Mouse (Mus musculus) MEL (cell line): Measurements from ENCODE around the gene Endov. TPM values are rescaled to one million over a fixed set of nuclear protein-coding genes. Genes with fewer than 3 reads are reported as not detected.

Experiments
- DNase-seq: peaks from one replicate; pipeline ENCODE4 v3.0.0; 2011; ENCODE audit warnings: low read depth, low spot score
- H3K27ac ChIP-seq: 2 replicates; pipeline ENCODE4 v1.5.1; 2012; ENCODE audit warnings: low read depth, mild to moderate bottlenecking, control low read depth, low read length, moderate library complexity; ENCODE audit not compliant: control insufficient read depth
- H3K27me3 ChIP-seq, 2 experiments: fragments of 150-350 bp in 1 of 2; sonication (generic) in 1 of 2; 2 replicates each; pipeline ENCODE4 v1.6.1; 2012; ENCODE audit warnings: low read length in 2 of 2, mild to moderate bottlenecking in 2 of 2, improper control_type of control experiment in 1 of 2, moderate library complexity in 1 of 2; ENCODE audit not compliant: insufficient read depth in 2 of 2, control insufficient read depth in 1 of 2
- H3K36me3 ChIP-seq, 2 experiments: 2 replicates each; pipeline ENCODE4 v1.6.1; 2012 to 2014; ENCODE audit warnings: low read length in 2 of 2, improper control_type of control experiment in 1 of 2, inconsistent platforms in 1 of 2, mild to moderate bottlenecking in 1 of 2; ENCODE audit not compliant: insufficient read depth in 2 of 2, control insufficient read depth in 1 of 2
- H3K4me1 ChIP-seq, 2 experiments: fragments of 150-350 bp in 1 of 2; sonication (generic) in 1 of 2; 2 replicates each; pipeline ENCODE4 v1.6.1; 2012; ENCODE audit warnings: low read length in 2 of 2, improper control_type of control experiment in 1 of 2, mild to moderate bottlenecking in 1 of 2; ENCODE audit not compliant: insufficient read depth in 2 of 2, control insufficient read depth in 1 of 2
- H3K4me3 ChIP-seq, 2 experiments: fragments of 150-350 bp in 1 of 2; sonication (generic) in 1 of 2; 2 replicates each; pipeline ENCODE4 v1.5.1; 2012; ENCODE audit warnings: low read depth in 2 of 2, low read length in 2 of 2, mild to moderate bottlenecking in 2 of 2, moderate library complexity in 2 of 2, control low read depth in 1 of 2, improper control_type of control experiment in 1 of 2; ENCODE audit not compliant: control insufficient read depth in 1 of 2, insufficient read depth in 1 of 2
- H3K79me2 ChIP-seq: 2 replicates; pipeline ENCODE4 v1.6.1; 2012; ENCODE audit warnings: mild to moderate bottlenecking, low read length, moderate library complexity; ENCODE audit not compliant: control insufficient read depth, poor library complexity, insufficient read depth
- H3K9ac ChIP-seq: 2 replicates; pipeline ENCODE4 v1.6.1; 2012; ENCODE audit warnings: low read depth, mild to moderate bottlenecking, control low read depth, low read length, moderate library complexity; ENCODE audit not compliant: control insufficient read depth, poor library complexity, severe bottlenecking
- H3K9me3 ChIP-seq: fragments of 150-350 bp; sonication (generic); replicated peaks from 2 replicates; pipeline ENCODE4 v1.6.1; 2012; ENCODE audit warnings: mild to moderate bottlenecking, low read length, improper control_type of control experiment, moderate library complexity; ENCODE audit not compliant: insufficient read depth
- CHD2 ChIP-seq: IDR thresholded peaks from 2 replicates; pipeline ENCODE4 v1.6.1; 2011; ENCODE audit warnings: low read length, improper control_type of control experiment
- ETS1 ChIP-seq: IDR thresholded peaks from 2 replicates; pipeline ENCODE4 v1.6.1; 2012; ENCODE audit warnings: low read depth, mild to moderate bottlenecking, inconsistent platforms, low read length, improper control_type of control experiment, moderate library complexity
- GATA1 ChIP-seq: IDR thresholded peaks from 2 replicates; pipeline ENCODE4 v1.6.1; 2011; ENCODE audit warnings: low read depth, low read length, improper control_type of control experiment
- HCFC1 ChIP-seq: IDR thresholded peaks from 2 replicates; pipeline ENCODE4 v1.6.1; 2012; ENCODE audit warnings: low read depth, mild to moderate bottlenecking, inconsistent platforms, low read length, improper control_type of control experiment, moderate library complexity
- JUND ChIP-seq: IDR thresholded peaks from 2 replicates; pipeline ENCODE4 v1.6.1; 2011; ENCODE audit warnings: low read depth, mild to moderate bottlenecking, improper control_type of control experiment, low read length
- MAFK ChIP-seq: IDR thresholded peaks from 2 replicates; pipeline ENCODE4 v1.6.1; 2011; ENCODE audit warnings: low read depth, mild to moderate bottlenecking, low read length, improper control_type of control experiment, borderline replicate concordance
- MXI1 ChIP-seq: IDR thresholded peaks from 2 replicates; pipeline ENCODE4 v1.6.1; 2011; ENCODE audit warnings: mild to moderate bottlenecking, low read depth, low read length, improper control_type of control experiment
- NELFE ChIP-seq: IDR thresholded peaks from 2 replicates; pipeline ENCODE4 v1.6.1; 2011; ENCODE audit warnings: low read depth, low read length, improper control_type of control experiment
- NRF1 ChIP-seq: IDR thresholded peaks from 2 replicates; pipeline ENCODE4 v1.6.1; 2014; ENCODE audit warnings: low read depth, mild to moderate bottlenecking, inconsistent platforms, low read length, improper control_type of control experiment, moderate library complexity; ENCODE audit not compliant: poor library complexity, insufficient read depth, severe bottlenecking
- POLR2A ChIP-seq, 2 experiments: IDR thresholded peaks; 2 replicates each; pipeline ENCODE4 v1.6.1; 2011 to 2012; ENCODE audit warnings: low read length in 2 of 2, mild to moderate bottlenecking in 2 of 2, control low read depth in 1 of 2, improper control_type of control experiment in 1 of 2, low read depth in 1 of 2, moderate library complexity in 1 of 2; ENCODE audit not compliant: control insufficient read depth in 1 of 2, insufficient read depth in 1 of 2, poor library complexity in 1 of 2
- POLR2AphosphoS2 ChIP-seq: IDR thresholded peaks from 2 replicates; pipeline ENCODE4 v1.6.1; 2011; ENCODE audit warnings: low read length, improper control_type of control experiment
- SIN3A ChIP-seq: IDR thresholded peaks from 2 replicates; pipeline ENCODE4 v1.6.1; 2012; ENCODE audit warnings: low read length, improper control_type of control experiment, inconsistent platforms
- TAL1 ChIP-seq: IDR thresholded peaks from 2 replicates; pipeline ENCODE4 v1.6.1; 2012; ENCODE audit warnings: mild to moderate bottlenecking, inconsistent platforms, low read length, moderate library complexity, mixed read lengths
- ZMIZ1 ChIP-seq: IDR thresholded peaks from 2 replicates; pipeline ENCODE4 v1.6.1; 2012; ENCODE audit warnings: low read depth, mild to moderate bottlenecking, inconsistent platforms, low read length, improper control_type of control experiment, moderate library complexity
- polyA plus RNA-seq, 2 experiments: library from polyadenylated mRNA; stranded (reverse) in 1 of 2; unstranded in 1 of 2; fragments of >175 nt in 1 of 2; fragments of >200 nt in 1 of 2; gene quantifications; 2 replicates each; pipeline versions ENCODE4 v1.2.1 to v1.2.4; 2012; ENCODE audit warnings: low replicate concordance in 2 of 2, low read depth in 1 of 2; ENCODE audit not compliant: insufficient read length in 2 of 2, insufficient read depth in 1 of 2, missing spikeins in 1 of 2
- total RNA-seq: library from RNA; depleted of rRNA; stranded (reverse); fragments of 300-350 nt; gene quantifications from 2 replicates; pipeline ENCODE4 v1.2.3, GENCODE M21; 2012

The Endov gene
- total and polyA plus RNA-seq, 3 experiments, result 16.8 to 19.5 TPM; not detected in 1

DNA sequence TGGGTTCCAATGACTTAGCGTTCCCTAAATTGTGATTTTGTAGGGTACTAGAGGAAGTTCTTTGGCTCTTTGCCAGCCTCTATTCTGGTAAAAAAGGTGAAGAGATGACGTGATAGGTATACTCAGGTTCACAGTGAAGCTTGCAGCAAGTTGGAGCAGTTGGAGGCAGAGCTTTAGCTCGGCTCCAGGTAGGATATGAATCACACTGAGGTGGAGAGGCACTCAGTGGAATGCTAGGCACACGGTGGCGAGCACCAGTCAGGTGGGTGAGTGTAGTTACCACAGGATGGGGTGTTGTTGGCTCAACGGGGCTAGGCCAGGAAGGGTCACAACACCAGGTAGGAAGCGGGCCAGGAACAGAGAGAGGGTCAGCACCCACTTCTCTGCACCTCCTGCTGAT is 64.0 kb downstream of the Endov start:
- no peak overlapping the region for H3K27ac ChIP-seq
- no peaks in the 10 kb centered on the region for H3K4me1 ChIP-seq
- H3K9me3 ChIP-seq, result no peaks in the 10 kb centered on the region
- H3K9ac ChIP-seq, result no peak overlapping the region
- peaks cover 3 to 6% of the 10 kb centered on the region in 2 experiments; a peak in 3 of 4 replicates for H3K27me3 ChIP-seq
- no peaks in the 10 kb centered on the region for H3K36me3 ChIP-seq
- no peak for DNase-seq
- TF ChIP-seq NELFE (no peak), POLR2A (IDR thresholded peaks at IDR 0.05; ENCODE audit: control insufficient read depth in 1 of 2, insufficient read depth in 1 of 2, low read depth in 1 of 2, low read length in 2 of 2, poor library complexity in 1 of 2) (no peak), ZMIZ1 (no peak), POLR2AphosphoS2 (no peak), HCFC1 (no peak), TAL1 (no peak), CHD2 (no peak), MAFK (no peak), JUND (no peak), ETS1 (no peak)
- H3K79me2 ChIP-seq, result no peaks in the 10 kb centered on the region
- H3K4me3 ChIP-seq, result no peak overlapping the region

- Histone ChIP-seq H3K4me1 (no peaks in the 10 kb centered on the region), H3K4me3 (no peak overlapping the region)
- TF ChIP-seq NRF1 (no peak), GATA1 (no peak), SIN3A (no peak), MXI1 (no peak)
- TF ChIP-seq, all 39 proteins: peak for 0
- Histone ChIP-seq H3K9ac (no peak overlapping the region), H3K27me3 (peaks cover 7 to 13% of the 10 kb centered on the region in 2 experiments), H3K79me2 (no peaks in the 10 kb centered on the region), H3K9me3 (no peaks in the 10 kb centered on the region), H3K27ac (no peak overlapping the region), H3K36me3 (no peaks in the 10 kb centered on the region)
- no peak for DNase-seq
Measured at GRCm38 (mm10) chr11:119557940-119558869, 67.1 kb downstream of the Endov start.
